Mouse (Mus musculus): ENCODE data around the gene Ankrd11.
A peak's percentile ranks its signal among the peaks of the same experiment; 100 is the strongest.
"Not testable (repeated sequence)": the region's sequence is repeated elsewhere in the genome, so short reads cannot be mapped to it uniquely, and the experiment has no call there.

Ankrd11 gene

GRCm38 (mm10) chr8:123042158-123042973 is at the start of gene Ankrd11:
Ankrd11 (minus strand) TSS chr8:123042277.
- peak; percentile 100 for DNase-seq

- no peak for DNase-seq
Measured at GRCm38 (mm10) chr8:123087289-123087688, 45.2 kb upstream of the Ankrd11 start.

GRCm38 (mm10) chr8:123083610-123084009 is 41.5 kb upstream of the Ankrd11 start:
- DNase-seq: peak; percentile 76

- DNase-seq: no peak
Measured at GRCm38 (mm10) chr8:123082993-123083392, 40.9 kb upstream of the Ankrd11 start.

GRCm38 (mm10) chr8:123077213-123077612 is 35.1 kb upstream of the Ankrd11 start:
- DNase-seq: no peak

- DNase-seq: no peak
Measured at GRCm38 (mm10) chr8:123071176-123071575, 29.1 kb upstream of the Ankrd11 start.

- DNase-seq: no peak
Measured at GRCm38 (mm10) chr8:123066101-123066683, 24.1 kb upstream of the Ankrd11 start.

GRCm38 (mm10) chr8:123065214-123066100 is 23.4 kb upstream of the Ankrd11 start:
- peak; percentile 95 for DNase-seq

GRCm38 (mm10) chr8:123064809-123065213 is 22.7 kb upstream of the Ankrd11 start:
- DNase-seq: no peak

- no peak for DNase-seq
Measured at GRCm38 (mm10) chr8:123064072-123064471, 22.0 kb upstream of the Ankrd11 start.

GRCm38 (mm10) chr8:123062721-123063120 is 20.6 kb upstream of the Ankrd11 start, which contains the start of gene Spg7:
Spg7 (plus strand) TSS chr8:123062942.
- no peak for DNase-seq

GRCm38 (mm10) chr8:123051458-123051857 is 9.4 kb upstream of the Ankrd11 start:
- no peak for DNase-seq

- no peak for DNase-seq
Measured at GRCm38 (mm10) chr8:123048402-123048801, 6.3 kb upstream of the Ankrd11 start.

GRCm38 (mm10) chr8:123047827-123048226 is 5.8 kb upstream of the Ankrd11 start:
- no peak for DNase-seq

- DNase-seq: no peak
Measured at GRCm38 (mm10) chr8:123046706-123047105, 4.6 kb upstream of the Ankrd11 start.

GRCm38 (mm10) chr8:123044743-123045425 is 2.8 kb upstream of the Ankrd11 start:
- DNase-seq: not testable (repeated sequence)

- no peak for DNase-seq
Measured at GRCm38 (mm10) chr8:123043941-123044340, 1.9 kb upstream of the Ankrd11 start.

GRCm38 (mm10) chr8:123042974-123043625 is 1.0 kb upstream of the Ankrd11 start:
- no peak for DNase-seq

GRCm38 (mm10) chr8:123041774-123042105 is 337 bp downstream of the Ankrd11 start:
- DNase-seq: no peak

- DNase-seq: peak; percentile 62
Measured at GRCm38 (mm10) chr8:123041008-123041773, 886 bp downstream of the Ankrd11 start.

- DNase-seq: no peak
Measured at GRCm38 (mm10) chr8:123040110-123040650, 1.9 kb downstream of the Ankrd11 start.
